Mouse (Mus musculus) skeletal muscle tissue, adult 2 months (tissue): ENCODE results near the gene Ubald2.
"Not testable (repeated sequence)": the region's sequence is repeated elsewhere in the genome, so short reads cannot be mapped to it uniquely, and the experiment has no call there.

ENCODE experiments used
- DNase-seq: peaks from one replicate; pipeline ENCODE4 v3.0.0-alpha.2; 2012; ENCODE audit warnings: low read depth, low spot score

Ubald2 gene

DNA sequence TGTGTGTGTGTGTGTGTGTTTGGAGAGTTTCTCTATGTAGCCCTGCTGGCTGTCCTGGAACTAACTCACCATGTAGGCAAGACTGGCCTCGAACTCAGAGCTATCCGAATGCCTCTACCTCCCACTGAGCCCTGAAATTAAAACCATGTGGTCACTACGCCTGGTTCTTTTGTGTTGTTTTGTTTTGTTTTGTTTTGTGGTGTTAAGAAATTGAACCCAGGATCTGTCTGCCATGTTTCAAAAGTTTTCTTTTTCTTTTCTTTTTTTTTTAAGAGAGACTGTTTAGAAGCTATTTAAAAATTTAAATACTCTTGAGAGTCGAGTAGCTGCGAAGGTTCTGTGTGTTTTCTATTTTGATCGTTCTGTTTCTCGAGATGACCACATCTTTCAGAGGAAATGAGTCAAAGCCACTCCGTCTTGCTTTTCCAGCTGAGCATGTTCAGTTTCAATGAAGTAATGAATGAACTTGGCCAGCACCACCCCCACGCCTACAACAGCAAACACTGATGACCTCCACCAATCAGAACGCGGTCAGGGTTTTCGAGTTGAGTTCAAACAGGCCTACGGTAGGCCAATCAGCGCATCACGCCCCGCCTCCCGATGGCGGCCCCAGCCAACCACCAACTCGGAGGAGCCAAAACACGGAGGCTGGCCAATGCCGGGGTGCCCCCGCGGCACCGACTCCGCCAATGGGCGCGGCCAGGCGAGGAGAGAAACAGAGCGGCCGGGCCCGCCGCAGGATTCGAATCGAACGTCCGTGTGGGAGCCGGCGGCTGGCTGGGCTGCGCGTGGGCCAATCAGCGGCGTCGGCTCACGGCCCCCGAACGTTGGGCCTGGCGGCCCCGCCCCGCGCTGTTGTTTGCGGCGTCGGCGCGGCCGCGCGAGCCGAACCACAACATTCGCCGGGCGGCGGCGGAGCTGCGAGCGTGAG lies at the start of gene Ubald2:
Gene Ubald2 (plus strand): TSS at position 739 of the 931 bp plus-strand sequence.
- peak; percentile 99 for DNase-seq

DNA sequence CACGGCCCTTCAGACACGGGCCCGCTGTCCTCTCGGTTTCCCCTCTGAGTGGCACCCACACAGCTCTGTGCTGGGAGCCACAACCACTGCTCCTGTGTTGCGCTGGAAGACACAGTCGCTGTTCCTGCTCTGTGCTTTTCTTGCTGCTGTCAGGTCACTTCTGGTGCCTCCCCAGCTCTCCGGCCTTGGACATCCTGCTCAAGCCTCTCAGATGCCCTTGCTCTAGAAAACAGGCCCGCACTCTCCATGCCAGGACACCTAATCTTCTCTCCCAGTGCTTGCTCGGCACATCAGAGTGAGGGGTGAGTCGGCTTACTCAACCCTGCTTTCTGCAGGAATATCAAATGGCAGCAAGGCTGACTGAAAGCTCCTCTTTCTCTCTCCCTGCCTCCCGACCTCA lies 49.7 kb upstream of the Ubald2 start:
- peak; percentile 88 for DNase-seq

DNA sequence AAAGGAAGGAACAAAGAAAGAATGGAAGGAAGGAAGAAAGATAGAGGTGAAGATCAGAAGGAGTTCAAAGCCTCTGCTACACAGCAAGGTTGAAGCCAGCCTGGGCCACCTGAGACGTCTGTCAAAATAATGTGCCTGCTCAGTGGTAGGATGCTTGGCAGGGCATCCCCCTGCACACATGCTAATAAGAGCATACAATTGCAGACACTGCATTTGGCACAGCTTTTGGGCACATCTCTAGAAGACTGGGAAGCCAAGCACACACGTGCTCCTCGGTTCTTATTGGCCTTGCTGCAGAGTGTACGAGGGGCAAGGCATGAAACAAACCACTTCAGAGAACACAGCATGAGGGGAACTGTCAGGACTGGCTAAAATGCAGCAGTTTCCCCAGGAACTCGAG lies 47.9 kb upstream of the Ubald2 start:
- DNase-seq = peak; percentile 51

DNA sequence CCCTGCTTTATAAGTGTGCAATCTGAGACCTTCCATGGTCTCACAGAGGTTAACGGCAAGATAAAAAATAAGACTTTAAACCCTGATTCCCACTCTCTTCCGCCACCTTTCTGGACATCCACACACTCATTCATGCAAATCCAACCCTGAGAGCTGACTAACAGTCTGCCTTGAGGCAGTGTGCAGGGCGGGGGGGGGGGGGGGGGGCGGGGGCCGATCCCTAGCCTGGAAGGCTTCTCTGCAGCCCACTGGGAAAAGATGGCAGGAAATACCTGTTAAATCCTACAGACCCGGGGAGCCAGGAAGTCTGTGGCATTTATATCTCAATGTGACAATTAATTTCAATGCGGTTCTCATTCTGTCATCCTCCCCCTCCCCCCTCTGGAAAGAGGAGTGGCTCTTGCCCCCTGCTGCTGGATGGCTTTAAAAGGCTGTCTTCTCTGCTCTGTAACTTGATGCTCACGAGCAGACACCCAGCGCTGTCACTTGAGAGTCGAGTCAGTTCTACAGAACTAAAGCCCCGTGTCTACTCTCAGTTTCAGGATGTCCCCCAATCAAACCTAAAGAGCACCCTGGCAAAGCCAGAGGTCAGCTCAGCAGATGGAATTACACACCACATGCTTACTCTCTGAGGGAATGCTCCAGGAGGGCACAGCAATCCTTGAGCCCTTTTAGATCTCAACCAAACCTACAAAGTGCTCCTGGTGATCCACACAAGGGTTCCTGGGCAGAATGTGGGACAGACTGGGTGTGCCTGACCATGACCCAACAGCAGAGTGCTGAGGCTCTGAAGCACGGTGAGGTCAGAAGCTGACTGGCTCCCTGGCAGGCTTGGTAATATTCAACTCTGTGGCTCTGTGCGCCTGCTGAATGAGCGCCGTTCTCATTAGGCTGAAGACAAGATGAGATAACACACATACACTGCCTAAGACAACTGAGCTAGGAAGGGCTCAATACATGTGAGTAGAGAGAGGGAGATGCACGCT lies 46.5 kb upstream of the Ubald2 start:
- peak; percentile 88 for DNase-seq

DNA sequence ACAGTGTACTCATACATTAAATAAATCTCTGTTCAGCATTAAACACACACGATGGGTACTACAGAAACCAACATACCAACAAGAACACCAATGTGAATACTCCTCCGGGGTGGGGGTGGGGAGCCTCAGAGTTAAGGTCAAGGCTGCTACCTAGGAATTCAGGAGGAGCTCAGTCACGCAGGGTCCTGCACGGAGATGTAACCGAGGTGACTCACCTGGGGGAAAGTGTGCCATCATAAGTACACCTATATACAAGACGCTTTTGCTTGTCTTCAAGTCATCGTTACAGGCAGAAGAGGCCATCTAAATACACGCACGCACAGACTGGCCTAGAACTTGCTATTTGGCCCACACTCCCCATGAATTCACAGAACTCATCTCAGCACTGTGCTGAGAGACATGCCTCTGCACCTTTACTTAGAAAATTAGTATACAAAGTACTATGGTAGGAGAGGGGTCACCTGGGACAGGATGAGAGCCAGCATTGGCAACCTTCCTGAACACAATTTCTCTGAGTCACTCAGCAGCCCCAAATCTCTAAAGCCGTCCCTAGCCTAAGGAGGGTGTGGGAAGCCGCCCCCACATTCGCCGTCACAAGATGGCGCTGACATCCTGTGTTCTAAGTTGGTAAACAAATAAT lies 44.9 kb upstream of the Ubald2 start:
- peak; percentile 73 for DNase-seq

DNA sequence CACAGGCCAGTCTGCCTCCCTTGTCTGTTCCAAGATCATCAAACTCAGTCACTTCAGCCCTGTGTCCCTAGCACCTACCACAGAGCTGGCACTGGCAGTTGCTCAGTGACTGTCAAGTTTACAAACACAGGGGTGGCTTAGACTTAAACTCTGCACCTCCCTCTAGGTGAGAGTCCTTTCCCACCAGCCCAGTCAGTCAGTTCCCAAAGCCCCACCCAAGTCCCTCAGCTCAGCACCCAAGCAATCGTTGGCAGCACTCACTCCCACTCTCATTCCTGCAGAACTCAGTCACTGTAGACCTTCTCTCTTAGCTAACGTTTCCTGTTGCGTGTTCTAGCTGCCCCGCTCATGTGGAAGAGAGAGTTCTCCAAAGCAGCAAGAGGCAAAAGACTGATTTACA lies 39.1 kb upstream of the Ubald2 start:
- no peak for DNase-seq

DNA sequence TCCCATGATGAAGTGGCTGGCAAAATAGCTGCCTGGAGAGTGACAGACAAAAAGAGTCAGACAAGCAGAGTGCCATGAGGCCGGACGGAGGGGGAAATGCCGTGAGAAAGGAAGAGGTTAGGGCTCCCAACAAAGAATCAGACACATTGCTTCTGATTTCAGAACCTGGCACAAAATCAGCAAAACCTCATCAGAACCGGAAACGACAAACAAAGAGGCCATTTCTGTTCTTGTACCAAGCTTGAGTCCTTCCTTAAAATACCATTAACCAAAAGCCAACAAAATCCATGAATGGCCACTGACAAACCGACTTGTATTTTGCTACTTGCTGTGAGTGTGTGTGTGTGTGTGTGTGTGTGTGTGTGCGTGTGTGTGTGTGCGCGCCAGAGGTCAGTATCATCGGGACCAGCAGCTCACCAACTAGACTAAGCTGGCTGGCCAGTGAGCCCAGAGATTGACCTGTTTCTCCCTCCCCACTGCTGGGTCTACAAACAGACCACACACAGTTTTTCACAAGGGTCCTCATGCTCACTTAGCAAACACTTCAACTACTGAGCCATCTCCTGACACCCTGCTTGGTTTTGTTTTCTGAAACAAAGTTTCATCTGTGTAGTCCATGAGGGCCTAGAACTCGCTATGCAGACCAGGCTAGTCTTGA lies 37.5 kb upstream of the Ubald2 start:
- DNase-seq = no peak

DNA sequence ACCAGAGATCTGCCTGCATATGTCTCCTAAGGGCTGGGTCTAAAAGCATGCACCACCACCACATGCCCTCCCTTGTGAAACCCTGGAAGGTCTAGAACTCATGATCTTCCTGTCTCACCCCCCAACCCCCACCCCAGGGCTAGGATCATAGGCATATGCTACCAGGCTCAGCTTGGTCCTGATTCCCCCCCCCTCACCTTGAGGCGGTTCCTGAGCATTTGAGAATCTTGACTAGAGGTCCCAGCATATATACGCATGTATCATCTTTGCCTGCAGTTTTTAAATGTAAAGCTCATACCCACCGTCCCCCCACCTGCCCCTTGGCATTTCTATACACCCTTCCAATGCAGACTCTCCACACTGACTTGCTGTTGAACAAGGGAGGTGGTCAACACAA lies 37.0 kb upstream of the Ubald2 start:
- no peak for DNase-seq

DNA sequence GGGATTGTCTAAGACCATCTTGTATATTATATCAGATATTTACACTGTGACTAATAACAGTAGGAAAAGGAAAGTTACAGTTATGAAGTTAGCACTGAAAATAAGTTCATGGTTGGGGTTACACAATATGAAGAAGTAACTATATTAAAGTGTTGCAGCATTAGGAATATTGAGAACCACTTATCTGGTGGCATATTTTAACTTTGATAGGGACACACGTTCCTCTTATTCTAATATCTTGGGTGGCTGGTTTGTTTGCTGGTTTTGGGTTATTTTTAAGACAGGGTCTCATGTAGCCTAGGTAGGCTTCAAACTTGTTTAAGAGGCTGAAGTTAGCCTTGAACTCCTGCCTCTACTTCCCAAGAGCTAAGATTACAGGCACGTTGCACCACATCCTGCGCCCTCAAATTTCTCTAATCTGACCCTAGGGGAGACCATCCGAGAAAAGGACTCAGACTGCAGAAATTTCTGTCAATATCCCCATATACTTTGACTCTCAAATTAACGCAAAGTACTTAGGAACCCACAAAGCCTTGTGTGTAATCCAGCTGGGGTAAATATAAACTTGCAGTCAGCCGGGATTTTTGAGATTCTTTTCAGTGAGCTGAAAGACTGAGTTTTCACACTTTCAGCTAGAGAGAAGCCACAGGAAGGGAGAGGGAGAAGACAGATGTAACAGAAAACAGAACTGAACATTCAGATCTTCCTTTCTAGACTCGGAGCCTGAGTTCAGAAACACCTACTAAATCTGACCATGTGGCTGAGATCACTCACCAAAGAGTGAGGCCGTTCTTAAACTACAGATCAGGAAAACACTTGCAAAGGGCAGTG lies 36.2 kb upstream of the Ubald2 start:
- no peak for DNase-seq

DNA sequence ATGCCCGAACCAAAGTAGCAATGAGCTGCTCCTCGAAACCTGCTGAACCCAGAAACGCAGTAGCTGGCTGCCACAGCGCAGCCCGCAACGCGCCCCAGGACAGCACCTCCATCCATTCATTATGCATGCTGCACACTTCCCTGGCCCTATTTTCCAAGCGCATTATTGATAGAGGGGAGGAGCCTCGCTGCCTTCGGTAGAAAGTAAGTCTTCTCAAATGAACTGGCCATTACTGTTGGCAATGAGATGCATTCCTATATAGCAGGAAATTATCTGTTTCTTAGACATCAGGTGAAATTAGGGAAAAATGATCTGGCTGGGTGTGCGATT lies 35.6 kb upstream of the Ubald2 start:
- no peak for DNase-seq

DNA sequence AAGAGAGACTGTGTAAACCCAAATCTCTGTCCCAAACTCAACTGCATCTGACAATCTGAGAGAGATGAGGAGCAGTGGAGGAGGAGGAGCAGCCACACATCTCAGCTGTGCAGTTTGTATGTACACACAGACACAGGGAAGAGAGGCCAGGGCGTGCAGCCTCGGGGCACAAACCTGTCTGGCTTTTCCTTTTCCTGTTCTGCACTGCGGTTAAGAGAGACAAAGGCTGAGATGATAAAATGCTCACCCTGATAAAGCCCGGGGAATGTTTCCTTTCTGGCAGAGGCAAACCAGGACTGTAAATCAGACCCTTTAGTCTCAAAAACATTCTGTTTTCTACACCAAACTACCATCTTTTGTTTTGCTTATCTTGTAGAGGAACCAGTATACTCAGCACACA lies 33.3 kb upstream of the Ubald2 start:
- DNase-seq = no peak

DNA sequence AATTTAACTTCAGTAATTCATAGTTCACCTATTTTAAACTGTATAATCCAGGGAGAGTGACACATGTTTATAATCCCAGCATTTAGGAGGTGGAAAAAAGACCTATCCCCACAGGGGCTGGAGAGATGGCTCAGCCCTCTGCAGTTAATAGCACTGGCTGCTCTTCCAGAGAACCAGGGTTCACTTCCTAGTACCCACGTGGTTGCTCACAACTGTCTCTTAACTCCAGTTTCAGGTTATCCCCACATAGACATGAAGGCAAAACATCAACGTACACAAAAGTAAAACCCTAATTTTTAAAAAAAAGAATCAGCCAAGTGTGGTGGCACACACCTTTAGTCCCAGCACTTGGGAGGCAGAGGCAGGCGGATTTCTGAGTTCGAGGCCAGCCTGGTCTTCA lies 28.3 kb upstream of the Ubald2 start:
- no peak for DNase-seq

DNA sequence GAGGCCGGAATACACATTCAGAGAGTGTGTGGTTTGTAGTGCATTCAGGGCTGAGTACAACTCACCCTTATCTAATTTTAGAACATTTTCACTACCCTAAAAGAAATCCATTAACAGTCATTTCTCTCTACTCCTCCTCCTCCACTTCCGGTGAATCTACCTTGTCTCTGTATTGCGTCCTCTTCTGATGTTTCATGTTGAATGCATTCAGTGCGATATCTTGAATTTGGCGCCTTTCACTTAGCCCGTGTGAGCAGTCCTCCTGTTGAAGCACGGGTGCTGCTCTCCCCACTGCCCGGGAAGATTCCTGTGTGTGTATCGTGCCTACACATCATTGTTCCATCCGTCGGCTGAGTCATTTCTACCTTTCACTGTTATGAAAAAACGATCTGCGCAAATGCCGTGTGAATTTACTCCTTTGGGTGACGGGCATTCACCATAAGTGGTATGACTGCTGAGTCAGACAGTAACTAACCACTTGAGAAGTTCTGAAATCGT lies 27.6 kb upstream of the Ubald2 start:
- no peak for DNase-seq

DNA sequence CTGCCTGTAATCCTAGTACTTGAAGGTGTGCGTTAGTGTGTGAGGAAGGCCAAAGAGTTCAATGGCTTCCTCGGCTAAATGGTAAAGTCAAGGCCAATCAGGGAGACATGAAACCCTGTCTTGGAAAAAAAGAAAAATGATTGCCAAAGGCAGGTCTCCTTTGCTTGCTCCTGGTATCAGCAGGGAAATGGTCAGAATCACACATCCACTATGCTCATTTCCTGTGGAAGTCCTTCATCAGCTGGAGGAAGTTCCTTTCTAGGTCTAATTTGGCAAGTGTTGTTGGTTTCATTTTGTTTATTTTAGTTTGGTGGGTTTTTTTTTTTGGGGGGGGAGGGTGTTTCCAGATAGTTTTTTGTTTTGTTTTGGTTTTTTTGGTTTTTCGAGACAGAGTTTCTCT lies 24.9 kb upstream of the Ubald2 start:
- no peak for DNase-seq

DNA sequence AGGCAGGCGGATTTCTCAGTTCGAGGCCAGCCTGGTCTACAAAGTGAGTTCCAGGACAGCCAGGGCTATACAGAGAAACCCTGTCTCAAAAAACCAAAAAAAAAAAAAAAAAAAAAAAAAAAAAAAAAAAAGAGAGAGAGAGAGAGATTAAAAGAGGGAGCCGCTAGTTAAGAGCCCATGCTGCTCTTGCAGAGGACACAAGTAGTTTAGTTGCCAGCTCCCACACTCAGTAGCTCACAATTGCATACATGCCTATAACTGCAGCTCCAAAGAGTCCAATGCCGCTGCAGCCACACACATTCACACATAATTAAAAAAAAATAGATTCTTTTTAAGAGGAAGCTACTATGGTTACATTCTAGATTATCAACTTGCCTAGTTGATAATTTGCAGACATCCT lies 23.5 kb upstream of the Ubald2 start:
- DNase-seq = not testable (repeated sequence)

DNA sequence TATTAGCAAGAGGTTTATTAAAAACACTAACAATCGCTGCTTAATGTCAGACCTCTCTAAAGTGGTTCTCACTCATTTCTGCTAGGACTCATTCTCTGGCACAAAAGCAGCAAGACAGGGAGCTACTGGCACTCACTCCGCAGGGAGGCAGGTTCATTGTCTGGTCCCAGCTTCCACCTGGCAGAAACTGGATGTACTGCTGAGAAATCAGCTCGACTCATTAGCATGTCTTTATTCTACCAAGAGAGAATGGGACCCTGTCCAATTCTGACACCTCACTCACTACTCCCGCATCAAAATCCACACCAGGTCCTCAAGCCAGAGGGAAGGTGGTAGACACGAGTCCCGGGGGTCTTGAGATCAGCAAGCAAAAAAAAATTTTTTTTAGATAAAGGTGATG lies 22.3 kb upstream of the Ubald2 start:
- DNase-seq = no peak

DNA sequence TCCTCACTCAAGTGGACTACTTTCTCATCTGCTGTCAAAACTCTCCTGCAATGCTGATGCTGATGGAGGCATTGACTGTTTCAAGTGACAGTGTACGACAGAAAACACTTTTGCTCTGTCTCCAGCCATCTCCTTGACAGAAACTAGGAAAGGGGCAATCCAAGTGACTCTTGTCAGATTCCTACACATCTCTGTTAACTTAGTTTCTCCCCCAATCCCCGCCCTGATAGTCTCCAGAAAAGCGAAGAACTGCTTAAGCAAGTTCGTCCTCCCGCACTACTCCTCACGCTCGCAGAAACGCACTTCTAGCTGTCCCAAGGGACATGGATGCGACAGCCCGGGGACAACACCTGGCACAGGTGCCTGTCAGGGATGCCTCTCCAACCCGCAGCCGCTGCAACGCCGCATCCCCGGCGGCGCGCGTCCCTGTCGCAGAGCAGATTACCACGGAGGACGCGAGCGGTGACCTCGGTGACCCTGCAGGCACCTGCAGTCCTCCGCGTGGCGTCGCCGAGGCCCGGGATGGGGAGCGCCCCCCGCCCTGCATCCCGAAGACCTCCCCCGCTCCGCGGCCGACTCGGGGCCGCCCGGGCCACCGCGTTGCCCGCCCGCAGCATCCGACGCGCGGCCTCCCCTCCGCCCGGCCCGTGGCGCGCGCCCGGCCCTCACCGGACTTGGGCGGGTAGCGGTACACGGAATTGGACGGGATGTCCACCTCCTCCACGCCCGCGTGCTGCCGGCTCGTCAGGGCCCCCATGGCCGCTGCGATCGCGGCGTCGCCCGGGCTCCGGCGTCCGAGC lies 21.7 kb upstream of the Ubald2 start:
- no peak for DNase-seq

DNA sequence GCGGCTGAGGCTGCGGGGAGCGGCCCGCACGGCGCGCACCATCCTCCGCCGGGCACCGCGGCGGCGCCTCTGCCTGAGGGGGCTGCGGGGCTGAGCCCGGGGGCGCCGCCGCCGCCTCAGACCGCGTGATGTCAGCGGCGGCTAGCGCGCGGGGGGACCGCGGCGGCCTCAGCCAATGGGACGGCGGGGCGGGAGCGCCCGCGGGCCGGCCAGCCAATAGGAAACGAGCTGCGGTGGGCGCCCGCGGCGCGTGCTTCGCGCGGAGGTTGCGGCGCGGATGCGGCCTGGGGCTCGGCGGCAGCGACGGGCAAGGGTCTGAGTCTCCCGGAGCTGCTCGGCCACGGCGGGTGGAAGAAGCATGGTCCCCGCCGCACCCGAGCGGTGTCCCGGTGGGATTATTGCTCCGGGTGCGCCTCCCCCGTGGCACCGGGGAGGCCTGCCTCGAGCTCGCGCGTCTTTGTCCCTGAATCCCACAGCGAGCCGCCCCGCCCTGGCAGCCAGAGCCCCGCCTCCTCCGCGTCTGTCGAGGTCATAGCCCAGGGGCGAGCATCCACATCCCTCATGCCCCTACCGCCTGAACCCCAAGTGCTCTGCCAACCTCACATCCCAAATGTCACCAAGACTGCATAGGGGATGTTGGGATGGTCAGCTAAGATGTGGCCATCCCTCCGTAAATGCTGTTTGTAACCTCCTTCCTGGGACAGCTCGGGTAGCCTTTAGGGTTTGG lies 20.8 kb upstream of the Ubald2 start, which contains the start of gene Rnf157:
Gene Rnf157 (minus strand): TSS at position 129 of the 727 bp plus-strand sequence.
- DNase-seq = peak; percentile 53

DNA sequence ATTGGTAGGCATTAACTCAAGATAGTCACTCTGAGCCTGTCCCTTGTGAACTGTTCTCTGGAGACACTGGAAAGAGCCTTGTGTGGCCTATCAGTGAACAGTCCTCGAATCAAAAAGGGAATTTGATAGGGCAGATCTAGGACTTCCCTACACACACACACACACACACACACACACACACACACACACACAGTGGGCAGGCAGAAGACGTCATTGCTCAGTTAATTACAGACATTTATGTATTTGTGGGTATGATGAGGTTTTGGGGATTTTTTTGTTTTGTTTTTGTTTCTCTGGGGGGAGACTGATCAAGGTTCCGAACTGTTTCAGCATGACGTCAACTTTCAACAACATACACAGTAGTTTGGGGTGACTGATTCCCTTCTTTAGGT lies 20.3 kb upstream of the Ubald2 start:
- DNase-seq = no peak
